Mouse (Mus musculus) brain, embryonic 14.5 days (tissue): ENCODE data around the gene Fen1.

Experiments
- CTCF ChIP-seq: fragments of 200-500 bp; IDR thresholded peaks from 2 replicates; pipeline ENCODE4 v1.5.1; 2012; ENCODE audit warnings: inconsistent platforms, mild to moderate bottlenecking, moderate library complexity, borderline replicate concordance; ENCODE audit not compliant: insufficient read depth, insufficient read length; ENCODE audit errors: extremely low read depth
- POLR2A ChIP-seq: fragments of 200-500 bp; IDR thresholded peaks from 2 replicates; pipeline ENCODE4 v1.6.1; 2012; ENCODE audit warnings: mild to moderate bottlenecking, inconsistent platforms, borderline replicate concordance; ENCODE audit not compliant: poor library complexity, insufficient read depth, insufficient read length, severe bottlenecking; ENCODE audit errors: extremely low read depth

- TF ChIP-seq CTCF, result no peak
- no peak for TF ChIP-seq POLR2A
These were observed 672 bp downstream of the Fen1 start for GRCm38 (mm10) chr19:10203146-10203847.
